ENCODE assay signal across 8 mouse cellular contexts in genomic region chr5:125150951-125151564, GRCm38 (mm10). TPM values are rescaled to one million over a fixed set of nuclear protein-coding genes. Genes with fewer than 3 reads are reported as not detected.
DNase-seq lines count a peak whose midpoint lies in the region; ATAC-seq and TF ChIP-seq lines count a peak whose summit lies in the region.

No protein-coding gene starts in this region.

- H3K4me3 ChIP-seq in heart, postnatal 0 days (ENCODE audit: low read depth, low read length) = no peak overlapping the region
- no peak overlapping the region for H3K4me3 ChIP-seq in limb, embryonic 15.5 days
- no peak overlapping the region for H3K4me3 ChIP-seq in stomach, embryonic 15.5 days (replicated peaks)

- H3K4me2 ChIP-seq in heart, postnatal 0 days (ENCODE audit: low read depth, low read length) = no peak overlapping the region
- H3K4me2 ChIP-seq in limb, embryonic 15.5 days = peak overlapping the region; percentile 10; the same call in 1 of the 2 replicates
- H3K4me2 ChIP-seq in stomach, embryonic 15.5 days = peak overlapping the region; percentile 35; the same call in 1 of the 2 replicates

- DNase-seq in adrenal gland, adult (ENCODE audit: inconsistent age in 2 of 2, low spot score in 1 of 2) = peak; percentile 60 to 84
- no peak for DNase-seq in adrenal gland, adult 8-10 months
- DNase-seq in brain, adult 2 months (ENCODE audit: low read depth, low spot score) = peak; percentile 69
- DNase-seq in heart, postnatal 0 days (ENCODE audit: low spot score) = no peak
- DNase-seq in thymus, postnatal 14 days = no peak

- TF ChIP-seq EP300 in heart, postnatal 0 days (IDR thresholded peaks at IDR 0.05; ENCODE audit: low read depth) = no peak

- no peaks in the 10 kb centered on the region for H3K27me3 ChIP-seq in heart, postnatal 0 days (ENCODE audit: control insufficient read depth, insufficient read depth, low read length)
- H3K27me3 ChIP-seq in limb, embryonic 15.5 days = no peaks in the 10 kb centered on the region
- no peaks in the 10 kb centered on the region for H3K27me3 ChIP-seq in stomach, embryonic 15.5 days (replicated peaks)

- TF ChIP-seq CTCF in heart, postnatal 0 days (IDR thresholded peaks at IDR 0.05; ENCODE audit: low read depth) = no peak

- H3K36me3 ChIP-seq in heart, postnatal 0 days (replicated peaks; ENCODE audit: control insufficient read depth, insufficient read depth, low read length) = no peaks in the 10 kb centered on the region
- 0 out of 2 replicates have a peak, but pooled peaks cover 3% of the 10 kb centered on the region for H3K36me3 ChIP-seq in limb, embryonic 15.5 days
- H3K36me3 ChIP-seq in stomach, embryonic 15.5 days = 0 out of 2 replicates have a peak, but pooled peaks cover 2% of the 10 kb centered on the region

- H3K4me1 ChIP-seq in heart, postnatal 0 days (ENCODE audit: control insufficient read depth, insufficient read depth) = peaks cover 75% of the 10 kb centered on the region
- peaks cover 97% of the 10 kb centered on the region for H3K4me1 ChIP-seq in limb, embryonic 15.5 days
- peaks cover 81% of the 10 kb centered on the region for H3K4me1 ChIP-seq in stomach, embryonic 15.5 days

- H3K27ac ChIP-seq in heart, postnatal 0 days (ENCODE audit: low read depth) = no peak overlapping the region
- H3K27ac ChIP-seq in limb, embryonic 15.5 days = peak overlapping the region; percentile 72
- peak overlapping the region; percentile 78 for H3K27ac ChIP-seq in stomach, embryonic 15.5 days

- H3K9me3 ChIP-seq in heart, postnatal 0 days (replicated peaks; ENCODE audit: control insufficient read depth, low read length) = no peaks in the 10 kb centered on the region
- no peaks in the 10 kb centered on the region for H3K9me3 ChIP-seq in limb, embryonic 15.5 days
- no peaks in the 10 kb centered on the region for H3K9me3 ChIP-seq in stomach, embryonic 15.5 days

- 22% methylated on average over 10 of the region's 10 CpGs for WGBS in heart, postnatal 0 days
- WGBS in limb, embryonic 15.5 days = 20% methylated on average over 10 of the region's 10 CpGs
- whole genome bisulfite sequencing in stomach, embryonic 15.5 days = 25% methylated on average over 10 of the region's 10 CpGs

- no peak overlapping the region for H3K9ac ChIP-seq in heart, postnatal 0 days (replicated peaks; ENCODE audit: low read depth, low read length)
- H3K9ac ChIP-seq in limb, embryonic 15.5 days = peak overlapping the region; percentile 2; the same call in 1 of the 2 replicates
- H3K9ac ChIP-seq in stomach, embryonic 15.5 days = no peak overlapping the region

- ATAC-seq in heart, postnatal 0 days (ENCODE audit: insufficient read depth, low read depth) = peak; percentile 57
- ATAC-seq in limb, embryonic 15.5 days (ENCODE audit: insufficient number of reproducible peaks, low FRiP score, low TSS enrichment, low read depth) = no peak
- ATAC-seq in stomach, embryonic 15.5 days (ENCODE audit: insufficient read depth, low FRiP score, low read depth) = no peak; the same call in 1 of the 2 replicates
- no peak for ATAC-seq in megakaryocyte, adult 5-6 weeks (ENCODE audit: poor library complexity, severe bottlenecking)

RNA-seq across cellular contexts. Expression of gene Ncor2, which starts 28.0 kb away (rescaled TPM):
- total RNA-seq in adrenal gland, adult 8-10 months (2022) = 100 to 1,000 TPM; 188 to 380 (median 257) TPM
- total RNA-seq in heart, postnatal 0 days (2014; rRNA removed; ENCODE audit: low replicate concordance) = 21.6 and 73.8 TPM in 2 replicates
- 14.3 and 15.5 TPM in 2 replicates for polyA plus RNA-seq in heart, postnatal 0 days (2015; fragmentation: Nextera tagmentation; extraction: Ambion mirVana)
- polyA plus RNA-seq in limb, embryonic 15.5 days (2015; fragmentation: Nextera tagmentation; extraction: Ambion mirVana) = 32.7 and 34.1 TPM in 2 replicates
- polyA plus RNA-seq in stomach, embryonic 15.5 days (2015; fragmentation: Nextera tagmentation; extraction: Ambion mirVana) = 26.7 and 32.5 TPM in 2 replicates
- 87.7 and 107 TPM in 2 replicates for total RNA-seq in megakaryocyte, adult 5-6 weeks (2015)
- total RNA-seq in megakaryocyte, adult 5-6 weeks (2017) = 15.0 and 21.5 TPM in 2 replicates

Comparison
In these comparisons a context has a peak if more than half of its experiments do, and no peak if none do; other contexts are left out.
1. DNase-seq: peak in adrenal gland, adult (2 of 2) and brain, adult 2 months (single experiment); none in adrenal gland, adult 8-10 months (single experiment), heart, postnatal 0 days (single experiment) and thymus, postnatal 14 days (single experiment).